Mouse (Mus musculus) cerebellum, postnatal 4 days (tissue): ENCODE results near the gene Rnf34.

ENCODE experiments used
- DNase-seq, 2 experiments: peaks; one replicate each; pipeline ENCODE4 v3.0.0; 2022; ENCODE audit warnings: low spot score in 2 of 2, mixed read lengths in 1 of 2

Gene Rnf34

DNA sequence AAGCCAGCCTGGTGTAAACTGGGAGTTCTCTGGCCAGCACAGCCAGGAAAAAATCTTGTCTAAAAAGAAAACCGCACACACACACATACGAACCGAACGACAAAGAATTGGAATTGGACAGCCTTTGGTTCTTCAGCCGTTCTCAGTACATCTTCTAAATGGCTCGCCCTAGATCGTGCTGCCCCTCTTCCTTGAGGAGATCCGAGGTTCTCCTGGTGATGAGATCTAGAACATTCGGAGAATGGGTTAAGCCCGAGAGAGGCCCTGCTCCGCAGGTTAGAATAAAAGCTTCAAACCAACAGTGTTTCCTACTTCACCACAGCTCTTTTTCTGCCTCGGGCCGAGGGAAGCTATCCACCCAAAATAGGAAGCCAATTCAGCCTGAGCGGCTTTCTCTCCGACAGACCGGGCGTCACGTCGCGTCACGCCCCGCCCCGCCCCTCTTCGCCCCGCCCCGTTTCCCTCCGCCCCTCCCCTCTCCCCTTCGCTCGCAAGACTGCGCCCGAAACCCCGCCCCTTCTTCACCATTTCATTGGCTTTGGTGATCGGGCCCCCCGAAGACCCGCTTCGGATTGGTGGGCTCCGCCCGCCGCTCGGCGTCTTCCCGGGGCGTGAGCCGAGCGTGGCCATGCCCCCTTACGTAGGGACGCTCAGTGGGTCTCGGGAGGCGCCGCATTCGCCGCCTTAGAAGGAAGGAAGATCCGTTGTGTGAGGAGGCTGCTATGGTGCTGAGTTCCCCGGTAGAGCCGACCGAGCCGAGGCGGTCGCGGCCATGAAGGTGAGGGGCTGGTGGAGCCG, at the start of gene Rnf34:
Gene Rnf34 (plus strand): TSS at position 528 of the 798 bp plus-strand sequence.
- peak; percentile 93 to 96 for DNase-seq

DNA sequence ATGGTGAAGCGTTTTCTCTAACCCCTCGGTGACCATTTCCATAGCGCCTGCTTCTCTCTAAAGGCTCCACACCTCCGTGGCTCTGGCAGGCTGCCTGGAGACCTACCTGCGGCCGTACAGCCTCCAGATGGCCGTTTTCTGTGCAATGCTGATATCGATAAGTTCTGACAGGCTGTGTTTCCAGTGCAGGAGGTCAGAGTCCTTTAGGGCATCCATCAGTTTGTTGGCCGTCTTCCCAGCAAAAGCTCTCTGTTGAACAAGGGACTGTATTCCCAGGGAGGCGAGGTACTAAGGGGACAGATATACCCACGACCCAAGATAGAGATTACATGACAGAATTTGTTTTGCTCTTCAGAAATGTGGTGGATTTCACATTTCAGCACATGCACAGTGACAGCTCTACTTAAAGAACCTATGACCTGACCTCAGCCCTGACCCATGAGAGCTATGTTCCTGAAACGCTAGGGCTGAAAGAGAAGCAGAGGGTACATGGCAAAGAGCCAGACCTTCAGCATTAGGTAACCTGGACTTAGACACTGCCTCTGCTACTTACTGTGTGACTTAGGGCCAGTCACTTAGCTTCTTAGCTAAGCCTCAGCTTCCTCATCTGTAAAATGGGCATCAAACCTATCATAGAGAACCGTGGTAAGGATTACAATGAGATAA, 49.4 kb upstream of the Rnf34 start:
- DNase-seq: peak in 1 of 2 experiments; percentile 50

DNA sequence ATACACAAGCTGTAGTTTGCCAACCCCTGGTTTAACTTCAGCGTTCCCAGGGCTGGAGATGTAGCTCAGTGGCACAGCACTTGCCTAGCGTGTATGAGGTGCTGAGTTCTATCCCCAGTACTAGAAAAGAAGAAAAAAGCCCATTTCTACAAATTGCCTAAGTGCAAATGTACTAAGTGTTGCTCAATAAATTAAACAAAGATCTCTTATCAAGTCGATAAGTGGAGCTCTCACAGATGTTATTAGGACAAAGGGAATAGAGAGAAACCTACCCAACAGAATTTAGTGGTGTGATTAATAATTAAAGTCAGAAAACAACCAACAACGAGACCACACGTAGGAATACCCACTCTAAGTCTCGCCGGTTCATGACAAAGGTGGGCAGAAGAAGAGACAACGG, 48.2 kb upstream of the Rnf34 start:
- no peak for DNase-seq

DNA sequence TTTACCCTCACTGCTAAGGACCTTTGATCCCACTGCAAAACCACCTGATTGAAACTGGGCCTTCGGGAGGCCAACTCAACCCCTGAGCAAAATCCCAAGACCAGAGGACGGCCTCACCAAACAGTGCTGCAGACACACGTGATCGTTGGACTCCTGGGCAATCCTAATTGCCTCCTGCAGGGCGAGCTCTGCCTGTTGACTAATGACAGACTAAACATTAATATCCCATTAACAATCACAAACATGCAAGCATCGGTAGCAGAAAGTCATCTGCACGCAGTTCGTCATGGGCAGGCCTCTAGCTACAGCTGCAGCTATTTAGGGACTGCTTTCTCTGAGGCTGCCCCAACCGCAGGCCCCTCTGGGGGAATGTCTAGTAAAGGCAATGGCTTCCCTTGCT, 47.1 kb upstream of the Rnf34 start:
- no peak for DNase-seq

DNA sequence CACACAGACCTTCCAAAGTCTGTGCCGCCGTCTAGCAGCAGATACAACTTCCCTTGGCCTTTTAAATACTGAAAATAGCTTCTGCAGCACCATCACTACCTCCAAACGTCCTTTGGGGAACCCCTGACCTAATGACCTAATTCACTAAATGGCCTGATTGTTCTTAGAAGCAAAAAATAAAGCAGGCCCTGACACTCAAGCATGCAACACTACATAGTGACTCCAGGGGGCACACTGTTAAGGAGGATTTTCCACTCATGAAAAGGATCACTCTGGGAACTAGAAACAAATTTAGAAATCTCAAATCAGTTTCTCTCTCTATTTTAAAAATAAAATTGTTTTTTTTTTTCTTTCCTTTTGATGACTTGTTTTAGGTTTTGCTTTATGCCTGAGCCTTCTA, 44.3 kb upstream of the Rnf34 start:
- DNase-seq: no peak

DNA sequence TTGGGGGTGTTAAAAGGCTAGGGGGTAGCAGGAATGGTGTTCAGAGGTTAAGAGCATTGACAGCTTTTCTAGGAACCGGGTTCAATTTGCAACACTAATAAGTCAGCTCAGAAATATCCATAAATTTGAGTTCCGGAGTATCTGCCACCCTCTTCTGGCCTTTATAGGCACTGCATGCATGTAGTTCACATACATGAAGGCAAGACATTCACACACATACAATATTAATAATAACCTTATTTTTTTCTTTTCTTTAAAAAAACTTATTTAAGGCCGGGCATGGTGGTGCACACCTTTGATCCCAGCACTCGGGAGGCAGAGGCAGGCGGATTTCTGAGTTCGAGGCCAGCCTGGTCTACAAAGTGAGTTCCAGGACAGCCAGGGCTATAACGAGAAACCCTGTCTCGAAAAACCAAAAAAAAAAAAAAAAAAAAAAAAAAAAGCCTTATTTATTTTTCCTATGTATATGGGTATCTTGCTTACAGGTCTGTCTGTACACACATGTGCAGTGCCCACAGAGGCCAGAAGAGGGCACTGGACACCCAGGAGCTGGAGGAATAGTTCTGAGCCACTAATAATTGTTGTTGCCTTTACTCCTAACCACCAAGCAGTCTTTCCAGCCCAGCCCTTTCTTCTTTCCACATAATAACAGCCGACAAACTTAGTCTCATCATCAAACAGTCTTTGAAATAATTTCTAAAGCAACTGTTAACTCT, 38.3 kb upstream of the Rnf34 start:
- DNase-seq: peak; percentile 38 to 69

DNA sequence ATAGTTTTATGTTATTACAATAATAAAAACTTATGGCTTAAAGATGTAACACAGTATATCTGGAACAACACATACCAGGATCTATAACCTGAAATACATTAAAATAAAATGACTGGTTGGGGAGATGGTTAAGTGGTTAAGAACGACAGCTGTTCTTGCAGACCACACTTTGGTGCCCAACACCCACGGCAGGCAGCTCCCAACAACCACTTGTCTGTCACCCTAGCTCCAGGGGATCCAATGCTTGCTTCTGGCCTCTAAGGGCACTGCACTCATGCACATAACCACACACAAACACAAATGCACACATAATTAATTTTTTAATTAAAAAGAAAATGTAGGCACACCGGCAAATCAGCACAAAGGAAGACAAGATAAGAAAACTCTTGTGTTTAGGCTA, 37.1 kb upstream of the Rnf34 start:
- DNase-seq: no peak

DNA sequence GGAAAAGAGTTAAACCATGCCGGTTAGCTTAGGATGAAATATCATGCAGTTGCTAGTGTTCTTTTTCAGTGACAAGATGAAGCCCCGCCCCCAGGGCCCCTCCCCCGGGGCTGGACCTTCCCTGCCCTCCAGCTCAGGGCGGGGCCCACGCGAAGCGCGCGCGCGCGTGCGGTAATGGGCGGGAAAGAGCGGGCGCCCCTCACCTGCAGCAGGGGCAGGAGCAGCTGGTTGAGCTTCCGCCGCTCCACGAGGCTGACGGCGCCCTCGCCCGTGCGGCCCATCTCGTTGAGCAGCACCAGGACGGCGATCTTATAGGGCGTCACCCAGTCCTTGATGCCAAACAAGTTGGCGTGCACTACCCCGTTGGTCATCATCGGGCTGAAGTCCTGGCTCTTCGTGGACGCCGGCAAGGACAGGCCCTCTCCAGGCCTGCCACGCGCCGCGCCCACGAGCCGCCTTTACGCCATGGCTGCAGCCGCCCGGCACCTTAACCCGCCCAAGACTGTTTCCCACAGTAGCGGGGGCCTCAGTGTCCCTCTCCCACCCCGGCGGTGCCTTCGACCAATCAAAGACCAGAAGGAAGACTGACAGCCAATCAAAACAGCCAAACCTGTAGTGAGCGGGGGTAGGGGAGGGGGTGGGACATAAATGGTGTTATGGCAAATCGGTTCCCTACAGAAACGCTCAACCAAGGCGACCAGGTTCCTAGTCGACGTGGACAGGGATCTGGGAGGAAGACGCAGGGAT, 28.9 kb upstream of the Rnf34 start, which contains the start of gene Anapc5:
Gene Anapc5 (minus strand): TSS at position 563 of the 747 bp plus-strand sequence.
- DNase-seq: peak; percentile 78 to 88

DNA sequence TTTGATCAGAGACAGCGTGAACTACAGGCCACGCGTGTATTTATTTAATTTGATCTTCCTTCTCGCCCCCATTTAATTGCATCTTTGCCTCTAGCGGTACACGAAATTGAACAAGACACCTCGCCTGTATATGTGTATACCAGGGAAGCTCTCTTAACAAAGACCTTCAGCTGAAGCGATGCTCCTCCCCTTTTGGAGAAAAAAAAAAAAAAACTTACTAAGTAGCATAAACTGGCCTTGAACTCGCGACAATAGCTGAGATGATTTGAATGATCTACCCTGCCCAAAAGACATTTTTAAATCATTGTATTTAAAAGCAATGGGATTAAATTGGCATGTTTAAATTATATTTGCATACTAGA, 28.3 kb upstream of the Rnf34 start:
- DNase-seq: no peak

DNA sequence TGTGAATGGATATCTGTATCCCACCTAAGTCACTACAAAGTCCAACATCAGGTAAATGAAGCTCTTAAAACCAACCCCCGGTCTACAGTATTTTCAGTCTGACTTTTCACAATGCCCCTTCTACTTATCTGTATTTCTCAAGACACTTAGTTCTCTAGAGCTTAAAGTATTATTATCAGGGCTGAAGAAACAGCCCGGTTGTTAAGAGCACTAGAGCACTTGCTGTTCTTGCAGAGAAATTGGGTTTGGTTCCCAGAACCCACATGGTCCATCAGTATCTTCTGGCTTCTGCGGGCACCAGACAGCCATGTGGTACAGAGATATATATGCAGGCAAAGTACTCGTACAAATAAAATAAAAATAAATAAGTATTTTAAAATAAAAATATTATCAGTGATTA, 27.4 kb upstream of the Rnf34 start:
- no peak for DNase-seq

DNA sequence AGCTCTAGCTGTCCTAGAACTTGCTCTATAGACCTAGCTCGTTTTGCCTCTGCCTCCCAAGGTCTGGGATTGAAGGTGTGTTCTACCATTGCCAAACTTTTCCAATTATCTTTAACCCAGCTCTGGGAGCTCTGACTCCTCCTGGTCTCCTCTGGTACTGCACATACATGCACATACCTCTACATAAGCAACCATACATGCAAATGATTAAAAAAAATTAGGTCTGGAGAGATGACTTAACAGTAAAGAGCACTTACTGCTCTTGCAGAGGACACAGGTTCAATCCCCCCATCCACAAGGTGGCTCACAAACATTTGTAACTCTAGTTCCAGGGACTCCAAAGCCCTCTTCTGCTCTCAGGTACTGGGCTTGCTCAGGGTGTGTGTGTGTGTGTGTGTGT, 25.9 kb upstream of the Rnf34 start:
- no peak for DNase-seq

DNA sequence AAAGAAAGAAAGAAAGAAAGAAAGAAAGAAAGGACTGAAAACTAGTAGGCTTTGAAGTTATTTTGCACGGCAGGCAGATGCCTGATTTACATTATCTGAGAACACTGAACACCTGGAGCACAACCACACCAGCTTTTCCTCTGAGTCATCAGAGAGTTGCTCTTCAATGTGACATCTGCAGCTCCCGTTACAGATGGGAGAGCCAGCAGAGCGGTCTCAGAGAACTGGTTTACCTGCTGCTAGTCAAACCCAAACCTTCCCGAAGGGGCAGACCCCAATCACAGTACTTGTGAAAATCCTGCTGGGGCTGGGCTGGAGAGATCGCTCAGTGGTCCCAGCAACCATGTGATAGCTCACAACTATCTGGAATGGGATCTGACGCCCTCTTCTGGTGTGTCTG, 25.4 kb upstream of the Rnf34 start:
- DNase-seq: no peak

DNA sequence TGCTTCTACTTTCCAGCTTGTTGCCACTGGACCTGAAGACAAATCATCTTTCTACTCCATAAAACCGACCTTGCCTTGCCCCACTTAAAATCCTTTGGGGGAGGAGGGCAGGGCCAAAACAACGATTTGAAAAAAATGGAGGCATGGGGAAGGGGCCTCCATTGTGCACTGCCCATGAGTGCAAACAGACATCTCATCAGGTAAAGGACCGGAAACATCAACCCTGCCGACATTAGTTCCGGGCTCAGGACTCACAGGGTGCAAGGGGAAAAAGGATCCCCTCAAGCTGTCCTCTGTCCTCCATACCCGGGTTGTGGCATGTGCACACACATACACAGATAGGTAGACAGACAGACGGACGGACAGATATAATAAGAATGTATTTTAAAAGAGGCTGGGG, 24.7 kb upstream of the Rnf34 start:
- no peak for DNase-seq

DNA sequence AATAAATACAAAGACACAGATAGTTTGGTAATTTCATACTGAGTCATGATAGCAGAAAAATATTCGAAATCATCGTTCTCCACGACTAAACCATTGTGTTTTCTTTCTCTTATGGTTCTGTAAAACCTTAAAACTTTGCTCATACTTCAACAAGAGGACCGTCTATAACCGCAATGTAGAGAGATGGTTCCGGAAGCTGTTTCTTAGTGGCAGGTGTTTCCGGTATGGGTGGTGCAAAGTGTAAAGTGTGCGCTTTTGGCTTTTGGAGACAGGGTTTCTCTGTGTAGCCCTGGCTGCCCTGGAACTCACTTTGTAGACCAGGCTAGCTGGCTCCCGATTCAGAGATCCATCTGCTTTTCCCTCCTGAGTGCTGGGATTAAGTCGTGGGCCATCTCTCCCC, 17.3 kb upstream of the Rnf34 start:
- no peak for DNase-seq

DNA sequence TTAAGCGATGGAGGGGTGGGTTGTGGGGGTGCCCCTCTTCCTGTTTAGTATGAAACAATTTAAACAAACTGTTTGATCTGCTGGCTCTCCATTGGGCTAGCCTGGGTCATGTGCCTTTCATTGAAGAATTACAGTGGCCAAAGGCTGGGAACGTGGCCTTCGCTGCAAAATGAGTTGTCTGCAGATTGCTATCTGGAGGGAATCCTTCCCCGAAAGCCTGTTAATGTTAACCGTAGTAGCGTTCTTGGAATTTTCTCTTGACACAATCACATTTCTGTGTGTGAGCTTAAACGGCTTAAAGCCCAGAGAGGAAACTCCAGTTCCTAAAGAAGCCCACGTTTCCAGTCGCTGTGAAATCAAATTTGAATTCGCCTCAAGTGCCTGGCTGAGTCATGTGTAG, 16.9 kb upstream of the Rnf34 start:
- DNase-seq: no peak

DNA sequence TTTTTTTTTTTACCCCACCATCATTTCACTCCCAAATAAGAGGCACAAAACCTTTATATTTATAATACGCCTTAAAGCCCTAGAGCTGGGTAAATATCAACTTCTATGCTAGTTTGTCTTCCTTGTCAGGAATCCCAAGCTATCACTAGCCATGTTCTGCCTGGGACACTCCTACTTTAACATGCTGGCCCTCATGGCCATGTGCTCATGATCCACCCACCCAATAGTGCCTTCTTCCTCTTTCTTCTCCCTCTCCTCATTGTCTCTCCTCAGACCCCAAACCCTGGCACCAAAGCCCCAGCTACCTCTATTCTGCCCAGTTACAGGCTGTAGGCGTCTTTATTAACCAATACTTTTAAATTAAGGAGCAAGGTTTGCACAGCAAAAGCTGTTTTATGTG, 8.7 kb upstream of the Rnf34 start:
- no peak for DNase-seq

DNA sequence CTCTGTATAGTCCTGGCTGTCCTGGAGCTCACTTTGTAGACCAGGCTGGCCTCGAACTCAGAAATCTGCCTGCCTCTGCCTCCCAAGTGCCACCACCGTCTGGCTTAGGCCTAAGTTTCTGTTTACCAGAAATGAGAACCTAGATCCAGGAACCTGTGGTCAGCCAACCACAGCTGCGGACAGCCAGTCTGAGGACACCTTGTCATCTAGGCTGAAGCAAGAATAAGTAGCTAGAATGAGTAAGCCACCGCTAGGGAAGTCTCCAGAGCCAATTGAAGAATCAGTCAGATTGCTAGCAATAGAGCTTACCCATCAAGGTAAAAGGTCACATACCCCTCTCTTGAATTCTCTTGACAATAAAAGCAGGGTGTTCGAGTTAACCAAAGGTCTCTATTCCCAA, 6.0 kb upstream of the Rnf34 start:
- no peak for DNase-seq

DNA sequence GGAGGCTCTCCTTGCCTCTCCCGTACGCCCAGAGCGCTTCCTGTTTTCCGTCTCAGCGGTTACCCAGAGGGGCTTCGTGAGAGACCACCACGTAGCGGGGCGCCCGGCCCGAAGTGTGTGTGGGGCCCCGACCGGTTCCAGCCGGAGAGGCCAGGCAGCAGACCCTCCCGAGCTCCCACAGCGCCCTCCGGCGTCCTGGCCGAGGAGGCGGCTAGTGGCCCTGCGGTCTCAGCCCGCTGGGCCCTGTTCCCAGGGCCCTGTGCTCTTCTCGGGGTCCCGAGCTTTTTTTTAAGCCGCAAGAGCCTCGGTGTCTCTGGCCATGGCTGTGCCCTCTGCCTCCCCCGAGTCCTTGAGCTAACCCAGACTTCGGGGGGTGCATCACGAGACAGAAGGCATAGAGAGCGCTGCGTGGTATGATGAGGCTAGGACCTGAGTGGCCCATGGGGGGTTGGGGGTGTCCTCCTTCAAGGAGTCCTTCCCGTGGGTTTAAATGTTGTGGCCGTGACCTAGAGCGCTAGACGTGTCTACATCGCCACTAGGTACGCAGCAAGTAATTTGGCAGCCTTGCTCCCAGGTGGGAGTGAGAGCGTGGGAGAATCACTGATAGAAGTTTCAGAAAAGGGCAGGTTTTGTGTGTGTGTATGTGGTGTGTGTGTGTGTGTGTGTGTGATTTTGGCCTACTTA, 613 bp downstream of the Rnf34 start:
- peak in 1 of 2 experiments; percentile 45 for DNase-seq

DNA sequence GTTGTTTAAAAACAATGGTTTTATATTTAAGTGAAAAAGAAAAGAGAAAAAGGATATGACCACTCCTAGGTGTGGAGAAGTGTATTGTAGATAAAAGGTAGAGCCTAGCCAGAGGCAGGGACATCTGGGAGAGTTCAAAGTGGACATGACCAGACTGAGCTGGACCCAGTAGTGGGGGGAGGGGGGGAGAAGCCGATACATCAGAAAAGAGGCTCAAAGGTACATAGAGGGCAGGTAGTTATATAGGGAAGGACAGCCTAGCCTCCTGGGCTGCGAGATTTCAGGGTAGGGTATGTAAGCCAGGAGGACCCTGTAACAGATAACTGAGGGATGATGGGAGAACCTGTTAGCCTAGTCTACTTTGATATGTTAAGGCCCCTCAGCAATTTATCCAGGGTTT, 2.8 kb downstream of the Rnf34 start:
- no peak for DNase-seq

DNA sequence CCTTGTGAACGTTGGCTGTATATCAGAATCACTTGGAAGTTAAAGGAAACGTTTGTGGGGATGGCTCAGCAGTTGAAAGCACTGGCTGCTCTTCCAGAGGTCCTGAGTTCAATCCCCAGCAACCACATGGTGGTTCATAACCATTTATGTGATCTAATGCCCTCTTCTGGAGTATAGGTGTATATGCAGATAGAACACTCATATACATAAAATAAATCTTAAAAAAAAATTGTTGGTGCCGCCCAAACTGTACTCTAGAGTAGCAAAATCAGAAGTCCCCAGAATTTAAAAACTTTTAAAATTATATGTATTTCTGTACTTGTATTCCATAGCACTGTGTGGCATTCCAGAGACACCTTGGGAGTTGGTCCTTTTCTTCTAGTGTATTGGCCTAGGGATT, 6.0 kb downstream of the Rnf34 start:
- DNase-seq: no peak

DNA sequence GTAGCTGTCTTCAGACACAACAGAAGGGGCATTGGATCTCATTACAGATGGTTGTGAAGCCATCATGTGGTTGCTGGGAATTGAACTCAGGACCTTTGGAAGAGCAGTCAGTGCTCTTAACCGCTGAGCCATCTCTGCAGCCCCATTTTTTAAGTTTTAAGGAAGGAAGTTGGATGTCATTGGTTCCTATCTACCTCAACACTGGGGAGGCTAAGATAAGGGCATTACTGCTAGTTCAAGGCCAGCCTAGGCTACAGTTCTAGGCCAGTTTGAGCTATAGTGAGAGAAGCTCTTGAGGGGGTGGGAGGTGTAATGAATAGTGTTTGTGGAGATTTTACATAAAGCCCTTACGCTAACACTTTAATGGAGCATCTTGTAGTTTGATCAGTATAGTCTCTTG, 13.2 kb downstream of the Rnf34 start:
- no peak for DNase-seq

DNA sequence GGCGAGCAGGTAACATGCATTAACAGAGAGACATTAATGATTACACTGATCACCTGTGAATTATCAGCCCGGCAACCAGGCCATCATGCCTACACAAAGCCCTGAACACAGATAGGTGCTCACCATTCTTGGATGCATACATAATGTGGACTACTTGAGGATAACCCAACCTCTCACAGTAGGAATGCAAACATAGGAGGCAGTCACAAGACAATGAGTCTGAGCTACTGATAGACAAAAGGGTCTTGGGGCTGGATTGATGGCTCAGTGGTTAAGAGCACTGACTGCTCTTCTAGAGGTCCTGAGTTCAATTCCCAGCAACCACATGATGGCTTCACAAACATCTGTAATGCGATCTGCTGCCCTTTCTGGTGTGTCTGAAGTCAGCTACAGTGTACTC, 22.8 kb downstream of the Rnf34 start:
- DNase-seq: no peak
